Mouse (Mus musculus) cerebral cortex, adult 2 months (tissue): ENCODE measurements around the gene Ikzf3.

Experiments
- WGBS: fragments of 180-500 bp; shearing (Covaris S2); methylation state at CpG from one replicate; pipeline ENCODE4 v1.1.7; 2018; 5-methylcytosine and 5-hydroxymethylcytosine counted together

Gene Ikzf3

DNA sequence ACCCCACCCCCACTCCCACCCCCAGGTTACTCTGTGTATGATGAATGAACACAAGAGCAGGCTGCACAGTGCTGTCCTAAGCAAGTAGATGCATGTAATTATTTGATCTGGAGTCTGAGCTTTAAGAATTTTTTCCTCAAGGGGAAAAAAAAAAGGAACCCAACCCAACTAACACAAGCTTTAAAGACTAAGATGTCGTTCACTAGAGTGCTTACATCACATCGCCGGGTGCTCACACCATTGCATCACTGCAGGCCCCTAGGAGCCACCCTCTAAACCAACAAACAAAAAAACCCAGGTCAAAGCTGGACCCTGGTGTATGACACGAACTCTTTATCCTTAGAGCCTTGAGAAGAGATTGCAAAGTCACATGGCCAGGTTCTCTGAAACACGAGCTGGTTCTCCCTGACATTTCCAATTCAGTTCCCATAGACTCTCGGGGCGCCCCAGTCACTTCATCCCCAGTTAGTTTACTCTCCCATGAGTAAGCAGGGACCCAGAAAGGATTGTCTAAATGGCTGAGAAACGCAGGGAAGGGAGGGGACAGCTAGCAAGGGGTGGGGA, 71.8 kb downstream of the Ikzf3 start:
- WGBS = 66% methylated on average over 8 of the region's 8 CpGs

DNA sequence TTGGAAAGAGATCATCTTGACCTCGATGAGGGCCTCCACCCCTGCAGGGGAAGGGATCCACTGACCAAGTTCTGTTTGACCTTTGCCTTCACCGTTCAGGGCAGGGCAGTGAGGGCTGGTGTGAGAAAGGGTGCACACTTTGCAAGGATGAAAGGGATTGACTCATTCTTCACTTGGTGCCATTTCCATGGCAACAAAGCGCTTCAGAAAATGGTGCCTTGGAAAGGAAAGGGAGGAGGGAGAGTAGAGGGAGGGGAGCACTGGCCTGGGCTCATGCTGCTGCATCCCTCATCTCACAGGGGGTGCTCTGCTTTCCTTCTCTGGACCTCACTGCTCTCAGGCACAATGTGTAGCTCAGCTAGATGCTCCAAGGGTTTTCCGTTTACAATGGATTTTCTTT, 73.1 kb downstream of the Ikzf3 start:
- WGBS = 56% methylated on average over 4 of the region's 4 CpGs

DNA sequence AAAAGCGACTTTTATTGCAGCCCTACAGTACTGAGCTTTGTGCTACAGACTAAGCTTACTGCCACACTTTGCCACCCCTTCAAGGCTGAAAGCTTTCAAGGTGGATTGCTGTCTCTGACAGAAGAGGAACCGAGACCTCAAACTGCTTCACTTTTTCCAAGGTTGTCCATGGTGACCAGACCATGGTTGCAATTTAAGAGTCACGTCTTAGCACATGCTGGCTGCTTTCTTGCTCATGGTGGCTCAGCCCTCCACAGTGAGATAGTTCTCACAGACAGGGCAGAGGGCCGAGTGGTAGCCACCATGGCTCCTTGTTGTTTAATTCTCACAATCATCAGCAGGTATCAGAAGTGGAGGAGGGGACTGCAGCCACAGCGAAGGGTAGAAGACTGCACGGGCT, 75.0 kb downstream of the Ikzf3 start:
- WGBS = 84% methylated on average over 6 of the region's 6 CpGs

DNA sequence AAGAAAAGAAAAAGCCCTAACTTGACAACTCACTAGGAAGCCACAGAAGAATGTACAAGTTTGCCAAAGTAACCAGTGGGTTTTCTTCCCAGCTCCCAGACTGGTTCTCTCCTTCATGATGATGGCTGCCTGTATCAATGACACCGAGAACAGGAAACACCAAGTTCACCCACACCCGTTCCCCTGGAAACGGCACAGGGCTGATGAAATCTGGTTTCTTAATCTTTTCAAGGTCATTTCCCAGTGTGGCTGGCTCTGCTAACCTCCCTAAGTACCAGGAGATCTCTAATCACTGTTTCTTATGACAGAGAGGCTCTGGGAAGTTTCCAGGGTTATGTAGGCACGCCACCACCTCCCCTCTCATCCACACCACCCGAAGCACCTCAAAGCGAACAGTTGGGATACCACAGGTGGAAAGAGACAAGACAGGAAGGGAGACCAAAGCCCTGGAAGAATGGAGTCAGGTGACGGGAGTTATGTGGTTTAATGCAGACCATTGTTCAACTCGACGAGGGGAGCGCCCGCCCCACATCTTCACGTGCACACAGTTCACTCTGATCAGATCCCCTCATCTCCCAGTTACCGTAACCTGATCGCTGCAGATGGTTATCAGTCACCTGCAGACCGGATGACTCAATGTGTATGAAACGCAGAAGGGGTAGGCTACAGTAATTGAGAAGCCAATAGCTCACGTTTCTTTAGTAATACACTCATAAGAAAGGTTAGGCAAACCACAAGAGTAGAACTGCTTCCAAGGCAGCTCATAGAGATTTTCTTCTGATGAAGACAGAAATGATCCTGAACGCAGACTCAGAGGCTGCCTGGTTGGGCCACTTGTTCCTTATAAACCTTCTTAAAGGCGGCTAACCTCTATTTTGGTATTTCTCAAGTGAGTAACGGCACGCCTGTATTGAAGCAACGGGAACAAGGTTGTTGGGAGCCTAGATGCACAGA, 75.8 kb downstream of the Ikzf3 start:
- 83% methylated on average over 22 of the region's 22 CpGs for WGBS

DNA sequence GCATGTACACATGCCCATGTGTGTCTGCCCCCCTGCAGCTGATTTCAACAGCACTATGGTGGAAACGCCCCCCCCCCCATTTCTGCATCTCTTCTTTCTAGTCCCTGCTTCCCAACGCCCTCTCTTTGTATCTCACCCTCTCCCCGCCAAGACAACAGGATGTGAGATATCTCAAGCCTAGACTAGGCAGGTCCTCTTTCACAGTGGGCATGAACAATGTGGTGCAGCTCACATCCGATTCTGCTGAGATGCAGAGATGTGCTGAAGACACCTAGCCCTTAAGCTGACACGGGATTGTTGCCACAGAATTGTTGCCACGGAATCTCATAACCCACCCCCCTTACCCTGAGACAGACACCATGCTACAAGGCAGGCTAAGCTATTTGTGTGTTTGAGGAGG, 81.3 kb downstream of the Ikzf3 start:
- 50% methylated on average over 6 of the region's 6 CpGs for WGBS

DNA sequence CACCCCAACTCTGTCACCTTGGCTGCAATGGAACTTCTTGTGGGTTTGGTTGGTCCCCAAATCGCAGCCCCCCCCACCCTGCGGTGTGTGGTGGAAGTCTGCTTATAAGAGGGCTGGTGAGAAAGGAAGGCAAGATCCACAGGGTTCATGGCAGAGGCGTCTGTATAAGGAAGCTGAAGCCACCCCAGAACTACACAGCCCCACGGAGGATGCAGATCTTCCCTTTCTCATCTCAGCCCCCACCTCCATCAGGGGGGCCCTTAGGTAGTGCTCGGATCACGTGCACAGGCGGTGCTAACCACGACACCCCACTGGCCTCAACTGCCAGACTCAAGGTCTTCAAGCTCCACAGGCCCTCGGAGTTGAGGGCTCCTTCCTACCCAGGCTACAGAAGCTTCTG, 81.9 kb downstream of the Ikzf3 start:
- WGBS = 85% methylated on average over 9 of the region's 9 CpGs

DNA sequence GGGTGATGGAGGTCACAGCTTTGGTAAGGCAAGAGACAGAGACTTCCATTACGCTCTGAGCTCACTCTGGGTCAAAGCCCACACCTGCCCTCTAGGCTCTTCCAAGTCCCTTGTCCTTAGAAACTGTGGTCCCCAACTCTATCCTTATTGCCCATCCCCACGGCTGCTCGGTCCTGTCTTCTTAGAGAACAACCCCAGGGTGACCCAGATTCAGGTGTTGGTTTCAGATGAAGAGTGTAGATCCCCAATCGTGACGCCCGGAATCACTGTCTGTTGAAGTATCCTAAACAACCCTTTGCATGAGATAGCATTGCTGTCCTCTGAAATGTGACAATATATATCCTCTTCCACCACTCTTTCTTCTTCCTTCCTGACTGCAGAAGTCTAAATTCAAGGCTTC, 83.6 kb downstream of the Ikzf3 start:
- WGBS = 95% methylated on average over 6 of the region's 6 CpGs

DNA sequence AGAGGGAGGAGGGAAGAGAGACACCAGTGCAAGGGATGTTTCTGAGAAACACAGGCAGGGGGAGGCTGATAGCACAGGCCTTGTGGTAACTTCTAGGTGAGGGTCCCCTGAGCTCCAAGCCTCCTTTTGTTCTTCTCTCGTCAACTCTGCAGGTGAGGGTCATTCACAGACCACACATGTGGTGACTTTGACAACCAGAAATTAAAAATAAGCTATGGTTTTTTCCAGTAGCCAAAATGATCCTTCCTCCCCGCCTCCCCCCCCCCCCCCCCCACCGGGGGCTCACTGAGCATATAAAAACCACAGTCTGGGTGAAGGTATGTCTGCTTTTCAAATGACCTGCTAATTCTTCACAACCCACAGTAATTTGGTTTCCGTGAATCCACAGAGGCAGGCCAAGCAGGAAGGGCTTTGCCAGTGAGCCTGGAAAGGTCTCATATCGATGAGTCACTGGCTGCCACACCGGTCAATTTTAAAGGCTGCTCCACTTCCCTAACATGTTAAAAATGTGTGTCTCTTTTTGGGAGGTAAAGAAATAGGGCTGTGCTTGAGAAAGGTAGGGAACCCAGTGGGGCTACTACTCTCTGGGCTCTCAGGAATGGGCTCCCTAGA, 84.6 kb downstream of the Ikzf3 start:
- 64% methylated on average over 6 of the region's 6 CpGs for WGBS

DNA sequence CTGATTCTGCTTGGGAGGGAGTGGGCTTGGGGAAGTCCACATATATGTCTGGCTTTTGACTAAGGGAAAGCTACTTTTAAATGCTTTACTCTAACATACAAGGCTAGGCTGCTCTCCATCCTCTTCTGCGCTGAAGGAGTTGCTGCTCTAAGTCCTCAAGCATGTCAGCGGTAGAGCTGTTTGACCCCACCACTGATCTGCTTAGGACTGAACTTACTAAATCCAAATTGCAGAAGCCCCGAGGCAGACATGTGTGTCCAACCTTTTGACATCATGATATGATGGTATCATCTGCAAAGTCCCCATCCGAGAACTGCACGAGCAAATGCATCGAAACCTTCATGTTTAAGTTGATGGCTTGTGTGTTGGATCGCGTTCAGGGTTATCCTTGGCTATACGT, 86.0 kb downstream of the Ikzf3 start:
- 90% methylated on average over 9 of the region's 9 CpGs for WGBS

DNA sequence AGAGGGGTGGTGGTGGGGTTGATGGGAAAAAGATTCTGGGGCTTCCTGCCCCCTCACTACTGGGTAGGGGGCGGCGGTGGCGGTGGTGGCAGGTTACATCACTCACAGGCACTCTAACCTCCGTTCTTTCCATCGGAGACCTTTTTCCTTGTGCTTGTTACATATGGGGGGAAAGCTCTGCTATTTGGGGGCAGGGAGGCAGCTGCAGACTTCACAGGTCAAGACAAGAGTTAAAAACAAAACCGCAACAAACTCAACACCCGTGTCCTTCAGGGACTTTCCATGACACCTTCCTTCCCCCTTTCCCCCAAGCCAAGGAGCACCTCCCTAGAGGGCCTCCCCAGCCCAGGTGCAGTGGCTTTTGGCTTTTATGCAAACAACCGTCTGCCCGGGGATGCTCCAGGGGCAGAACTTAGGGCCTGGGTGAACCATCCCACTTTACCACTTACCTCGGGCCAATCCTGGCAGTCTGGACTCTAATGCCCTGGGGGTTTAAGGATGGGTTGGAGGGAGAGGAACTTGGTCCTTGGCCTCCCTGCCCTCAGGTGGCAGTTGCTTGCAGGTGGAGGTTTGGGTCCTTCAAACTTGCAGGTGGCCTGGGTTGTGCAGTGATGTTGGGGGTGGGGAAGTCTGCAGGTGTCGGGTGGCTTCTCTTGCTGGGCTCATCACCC, 86.6 kb downstream of the Ikzf3 start:
- WGBS = 54% methylated on average over 11 of the region's 11 CpGs

DNA sequence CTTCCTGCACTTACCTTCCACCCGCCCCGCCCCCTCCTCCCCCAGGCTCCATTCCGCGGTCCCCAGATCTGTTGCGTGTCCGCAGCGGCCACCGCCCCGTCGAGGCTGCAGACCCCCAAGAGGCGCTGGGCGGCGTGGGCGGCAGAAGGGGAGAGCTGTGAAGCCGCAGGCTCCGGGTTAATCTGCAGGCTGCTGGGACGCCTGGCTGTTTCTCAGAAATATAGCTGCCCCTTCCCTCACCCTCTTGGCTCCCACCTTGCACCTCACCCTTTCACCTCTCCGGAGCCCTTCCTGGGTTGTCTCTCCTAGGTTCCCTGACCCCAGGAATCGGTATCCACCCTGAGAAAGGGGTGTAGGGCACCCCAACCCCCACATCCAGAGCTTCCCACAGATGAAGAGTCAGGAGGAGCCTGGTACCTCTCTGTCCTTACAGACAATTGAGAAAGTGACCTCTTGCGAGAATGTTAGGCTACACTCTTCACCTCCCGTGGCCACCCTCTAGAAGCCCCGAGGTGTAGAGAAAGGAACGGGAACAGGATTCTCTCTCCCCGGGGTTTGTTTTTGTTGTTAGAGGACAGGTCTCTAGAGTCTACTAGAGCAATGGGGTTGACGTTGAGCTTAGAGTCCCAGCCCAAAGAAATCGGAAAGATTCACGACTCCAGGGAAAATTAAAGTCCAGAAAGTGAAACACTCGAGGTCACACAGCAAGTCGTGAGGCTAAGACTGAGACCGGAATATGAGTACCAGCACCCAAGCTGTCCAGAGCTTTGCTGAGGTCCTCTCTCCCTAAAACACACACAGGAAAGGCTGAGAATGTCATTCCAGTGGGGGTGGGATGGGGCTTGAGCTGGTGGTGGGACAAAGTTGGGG, 87.5 kb downstream of the Ikzf3 start:
- 9% methylated on average over 28 of the region's 30 CpGs for WGBS

DNA sequence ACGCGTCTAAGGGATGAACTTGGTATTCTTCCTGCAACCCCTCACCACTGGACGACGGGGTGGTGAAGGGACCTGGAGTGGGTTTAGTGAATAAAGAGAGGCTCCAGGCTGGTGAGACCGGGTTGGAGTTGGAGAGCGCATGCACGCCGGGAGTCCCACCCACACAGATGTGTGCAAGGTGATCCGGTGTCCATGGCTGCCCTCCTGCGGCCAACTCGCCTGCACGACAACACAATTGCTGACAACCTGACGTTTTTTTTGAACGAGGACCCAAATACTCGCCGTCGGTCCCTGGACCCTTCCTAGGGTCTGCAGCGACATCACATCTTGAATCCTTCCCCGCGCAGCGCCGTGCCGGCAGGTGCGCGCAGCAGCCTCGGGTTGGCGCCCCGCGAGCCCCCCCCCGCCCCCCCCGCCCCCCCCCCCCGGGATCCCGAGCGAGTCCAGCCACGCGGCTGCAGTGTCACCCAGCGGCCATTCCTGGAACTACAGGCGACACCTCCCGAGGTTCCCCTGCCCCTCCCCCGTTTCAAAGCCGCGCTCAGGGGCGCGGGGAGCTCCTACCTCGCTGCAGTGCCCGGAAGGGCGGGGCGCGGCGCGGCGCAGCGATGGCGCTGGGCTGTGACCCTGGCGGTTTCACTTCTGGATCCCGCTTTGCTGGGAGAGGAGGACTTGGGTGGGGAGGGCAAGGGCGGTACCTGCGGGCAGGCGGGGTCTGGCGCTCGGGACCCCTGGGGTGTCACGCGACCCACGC, 88.3 kb downstream of the Ikzf3 start:
- under 1% methylated on average over 57 of the region's 64 CpGs for WGBS

DNA sequence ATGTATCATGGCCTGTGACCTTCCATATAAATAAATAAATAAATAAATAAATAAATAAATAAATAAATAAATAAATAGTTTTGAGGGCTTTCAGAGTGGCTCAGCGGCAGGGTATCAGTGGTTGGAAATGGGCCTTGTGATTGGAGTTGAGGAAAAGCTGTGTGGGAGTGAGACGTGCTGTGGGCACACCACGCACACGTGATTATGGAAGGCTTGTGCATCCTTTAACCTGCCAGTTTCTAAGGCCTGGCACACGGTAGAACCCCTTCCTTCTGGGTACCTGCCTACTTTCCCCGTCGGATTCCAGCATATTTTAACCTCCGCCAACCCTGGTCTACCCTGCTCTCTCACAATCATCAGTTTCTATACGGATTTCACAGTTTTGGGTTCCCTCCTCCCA, 88.9 kb downstream of the Ikzf3 start:
- WGBS = 12% methylated on average over 9 of the region's 9 CpGs

DNA sequence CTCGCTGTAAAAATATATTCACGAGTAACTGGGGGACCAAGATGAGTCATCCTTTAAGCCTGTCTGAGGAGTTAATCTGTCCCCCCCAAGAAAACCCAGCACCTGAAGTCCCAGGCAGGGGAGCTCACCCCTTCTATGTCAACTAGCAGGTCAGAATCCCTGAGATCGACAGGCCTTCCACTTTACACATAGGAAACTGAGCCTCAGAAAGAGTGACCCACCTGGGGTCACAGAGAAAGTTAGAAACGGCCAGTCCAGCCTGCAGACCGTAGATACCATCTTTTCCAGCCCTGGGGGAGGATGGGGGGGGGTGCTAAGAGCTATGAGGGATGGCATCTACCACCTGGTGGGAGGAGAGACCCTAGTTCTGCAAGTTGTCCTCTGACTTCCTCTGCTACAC, 89.3 kb downstream of the Ikzf3 start:
- WGBS = 64% methylated on average over 5 of the region's 5 CpGs

DNA sequence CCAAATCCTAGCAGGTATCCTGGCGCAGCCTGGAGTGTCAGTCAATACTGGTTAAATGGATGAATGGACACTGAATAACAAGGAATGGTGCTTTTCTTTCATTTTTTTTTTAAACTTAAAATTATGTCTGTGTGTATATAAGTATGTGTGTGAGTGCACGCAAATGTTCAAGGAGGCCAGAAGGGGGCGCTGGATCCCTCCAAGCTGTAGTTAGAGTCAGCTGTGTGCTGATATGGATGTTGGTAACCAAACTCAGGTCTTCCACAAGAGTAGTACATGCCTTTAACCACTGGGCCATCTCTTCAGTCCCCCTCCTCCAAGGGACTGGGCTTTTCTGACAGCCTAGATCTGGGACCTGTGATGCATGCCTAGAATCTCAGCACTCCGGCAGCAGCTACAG, 90.3 kb downstream of the Ikzf3 start:
- 83% methylated on average over 4 of the region's 4 CpGs for WGBS

DNA sequence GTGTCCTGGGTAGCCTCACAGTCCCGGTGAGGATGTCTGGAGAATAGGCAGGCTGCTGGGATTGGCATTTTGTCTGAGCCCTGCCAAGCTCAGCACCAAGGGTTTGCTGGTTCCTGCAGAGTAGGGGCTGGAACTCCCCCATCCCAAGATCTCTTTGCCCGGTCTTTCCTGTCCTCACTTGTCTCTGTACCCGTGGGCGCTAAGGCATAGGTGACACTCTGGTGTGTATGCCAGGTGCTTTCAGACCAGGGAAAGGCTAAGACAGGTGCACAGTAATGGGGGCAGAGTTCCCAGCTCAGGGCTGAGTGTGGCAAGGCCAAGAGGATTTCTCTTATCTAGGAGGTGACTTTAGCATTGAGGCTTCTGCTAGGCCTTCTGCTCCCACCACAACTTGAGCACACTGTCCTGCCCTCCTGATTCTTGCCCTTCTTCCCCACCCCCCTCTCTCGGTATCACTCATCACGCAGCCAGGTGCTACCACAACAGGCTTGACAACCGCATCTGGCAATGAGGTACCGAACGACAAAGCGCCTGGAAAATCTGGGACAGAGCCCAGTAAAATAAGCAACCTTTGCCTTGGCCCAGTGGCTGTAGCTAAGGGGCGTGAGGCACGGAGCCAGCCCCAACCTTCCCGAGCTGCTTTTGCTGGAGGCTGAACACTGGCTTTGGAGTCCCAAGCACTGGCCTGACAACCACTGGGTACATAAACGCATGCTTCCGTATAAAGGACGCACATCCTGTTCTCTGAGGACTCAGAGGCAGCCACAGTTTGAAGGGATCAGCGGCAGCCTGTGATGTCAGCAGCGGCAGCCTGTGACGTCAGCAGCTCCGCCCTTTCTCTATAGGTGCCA, 95.7 kb downstream of the Ikzf3 start:
- 74% methylated on average over 20 of the region's 20 CpGs for WGBS

DNA sequence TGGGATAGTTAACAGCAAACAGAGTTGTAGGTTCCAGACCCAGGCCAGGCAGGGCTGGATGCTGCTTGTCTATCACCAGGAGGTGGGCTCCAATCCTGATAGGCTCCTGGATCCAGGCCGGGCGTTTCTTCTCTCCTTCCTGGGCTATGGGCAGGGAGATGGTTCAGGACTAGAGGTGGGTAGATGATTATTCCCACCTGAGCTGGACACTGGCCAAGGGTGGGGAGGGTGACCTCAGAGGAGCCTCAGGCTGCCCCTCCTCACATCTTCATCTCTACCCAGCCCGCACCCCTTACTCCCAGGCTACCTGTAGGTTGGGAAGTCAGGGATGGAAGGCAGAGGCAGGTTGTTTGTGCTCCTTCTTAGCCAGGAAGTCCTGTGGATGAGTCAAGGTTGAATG, 96.4 kb downstream of the Ikzf3 start:
- WGBS = 87% methylated on average over 3 of the region's 3 CpGs

DNA sequence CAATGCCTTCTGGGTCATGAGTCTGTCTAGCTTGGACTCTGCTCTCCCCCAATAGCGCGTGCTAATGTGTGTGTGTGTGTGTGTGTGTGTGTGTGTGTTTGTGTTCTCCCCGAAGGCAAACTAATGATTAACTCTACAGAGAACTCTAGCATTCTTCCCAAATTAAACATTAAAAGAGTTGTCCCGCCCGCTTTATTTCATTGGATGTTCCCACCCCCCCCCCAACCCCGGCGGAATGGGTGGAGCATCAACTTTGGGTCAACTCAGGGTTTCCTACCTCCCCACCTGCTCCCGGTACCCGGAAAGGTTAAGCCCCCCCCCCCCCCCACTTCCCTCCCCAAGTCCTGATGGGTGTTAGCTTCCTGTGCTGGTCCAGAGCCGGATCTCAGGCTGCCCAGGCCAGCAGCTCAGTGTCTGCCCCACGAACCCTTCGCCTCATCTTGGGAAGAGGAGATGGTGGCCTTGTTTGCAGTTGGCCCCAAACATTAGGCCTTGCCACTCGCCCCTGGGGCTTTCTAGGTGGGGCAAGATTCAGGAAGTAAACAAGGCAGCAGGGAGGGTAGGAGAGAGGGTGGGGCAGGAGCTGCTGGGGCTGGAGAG, 97.5 kb downstream of the Ikzf3 start:
- WGBS = 63% methylated on average over 13 of the region's 13 CpGs

DNA sequence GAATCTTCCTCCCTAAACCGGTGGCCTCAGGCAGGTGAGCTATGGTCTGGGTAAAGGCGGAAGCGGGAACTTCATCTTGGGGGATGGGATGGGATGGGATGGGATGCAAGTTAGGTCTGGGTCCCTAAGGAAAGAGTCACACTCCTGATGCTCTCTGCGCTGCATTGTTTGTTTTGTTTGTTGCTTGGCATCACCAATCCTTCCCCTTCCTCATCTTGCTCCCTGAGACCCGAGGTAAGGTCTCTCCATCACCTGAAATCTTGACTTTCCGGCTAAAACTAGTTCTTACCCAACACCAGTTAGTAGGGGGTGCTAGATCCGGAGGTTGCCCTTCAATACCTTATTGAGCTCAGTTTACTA, 98.4 kb downstream of the Ikzf3 start:
- WGBS = 44% methylated on average over 7 of the region's 7 CpGs
